Mouse (Mus musculus) urinary bladder, adult 18-20 months (tissue): ENCODE data around the gene Macrod1.
"Not testable (repeated sequence)": the region's sequence is repeated elsewhere in the genome, so short reads cannot be mapped to it uniquely, and the experiment has no call there.

ENCODE experiments used
- DNase-seq, 2 experiments: peaks; one replicate each; pipeline ENCODE4 v3.0.0; 2022; ENCODE audit warnings: low spot score in 2 of 2, mixed read lengths in 2 of 2

Gene Macrod1

DNA sequence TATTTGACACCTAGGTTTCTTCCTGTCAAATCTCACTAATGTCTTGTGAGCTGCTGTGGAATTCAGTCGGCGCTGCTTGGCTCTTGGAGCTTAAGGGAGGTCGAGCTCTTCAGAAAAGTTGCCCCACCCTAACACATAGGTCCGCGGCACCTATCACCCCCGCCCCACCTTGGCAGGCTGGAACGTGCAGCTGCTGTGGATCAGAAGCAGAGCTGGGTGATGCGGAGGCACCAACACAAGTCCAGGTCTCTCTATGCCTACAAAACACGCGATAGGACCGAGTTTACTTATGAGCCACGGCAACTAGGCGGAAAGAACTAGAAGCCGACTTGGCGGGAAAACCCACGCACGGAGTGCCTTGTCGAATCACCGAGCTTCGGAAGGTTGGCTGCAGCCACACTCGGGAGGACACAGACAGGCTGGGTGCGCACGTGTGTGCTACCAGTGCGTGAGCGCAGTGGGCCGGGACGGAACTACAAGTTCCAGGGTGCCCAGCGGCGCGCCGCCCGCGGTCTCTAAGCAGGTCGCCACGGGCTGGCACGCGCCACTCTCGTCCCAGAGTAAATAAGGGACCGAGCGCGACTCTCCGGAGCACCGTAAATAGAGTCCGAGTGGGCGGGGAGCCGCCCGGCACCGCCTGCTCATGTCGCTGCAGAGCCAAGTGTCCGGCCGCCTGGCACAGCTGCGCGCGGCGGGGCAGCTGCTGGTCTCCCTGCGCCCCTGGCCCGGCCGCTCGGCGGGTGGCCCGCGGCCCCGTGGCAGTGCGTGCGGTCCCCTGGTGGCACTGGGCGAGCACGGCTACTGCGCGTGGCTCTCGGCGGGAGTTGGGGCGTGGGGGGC lies at the start of gene Macrod1:
Gene Macrod1, plus strand, starts transcription at position 563 of the 840 bp plus-strand sequence.
- peak; percentile 71 to 80 for DNase-seq

DNA sequence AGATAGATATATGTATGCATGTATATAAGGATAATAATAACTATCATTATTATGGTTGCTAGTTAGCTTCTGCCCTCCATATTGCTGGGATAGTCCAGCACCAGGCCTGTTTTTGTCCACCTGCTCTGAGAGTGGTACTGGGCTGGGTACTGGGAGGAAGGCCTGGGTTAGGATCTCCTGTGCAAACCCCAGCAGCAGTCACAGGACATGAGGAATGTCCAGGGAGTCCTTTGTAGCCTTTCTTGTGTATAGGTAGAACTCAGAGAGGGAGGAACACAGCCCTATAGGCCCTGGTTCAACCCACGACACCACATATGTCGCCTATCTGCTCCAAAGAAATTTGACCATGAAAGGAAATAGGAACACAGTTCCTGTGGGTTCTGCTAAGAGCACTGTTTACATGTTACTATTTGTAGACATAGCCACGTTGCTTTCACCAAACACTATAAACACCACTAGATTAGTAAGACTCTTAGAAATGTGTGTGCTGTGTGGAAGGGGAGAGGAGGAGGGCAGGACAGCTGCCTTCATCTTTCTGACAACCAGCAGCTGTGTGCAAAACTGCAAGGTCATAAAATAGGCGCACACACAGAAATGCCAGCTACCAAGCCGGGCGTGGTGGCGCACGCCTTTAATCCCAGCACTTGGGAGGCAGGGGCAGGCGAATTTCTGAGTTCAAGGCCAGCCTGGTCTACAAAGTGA lies 49.6 kb upstream of the Macrod1 start:
- DNase-seq = no peak

DNA sequence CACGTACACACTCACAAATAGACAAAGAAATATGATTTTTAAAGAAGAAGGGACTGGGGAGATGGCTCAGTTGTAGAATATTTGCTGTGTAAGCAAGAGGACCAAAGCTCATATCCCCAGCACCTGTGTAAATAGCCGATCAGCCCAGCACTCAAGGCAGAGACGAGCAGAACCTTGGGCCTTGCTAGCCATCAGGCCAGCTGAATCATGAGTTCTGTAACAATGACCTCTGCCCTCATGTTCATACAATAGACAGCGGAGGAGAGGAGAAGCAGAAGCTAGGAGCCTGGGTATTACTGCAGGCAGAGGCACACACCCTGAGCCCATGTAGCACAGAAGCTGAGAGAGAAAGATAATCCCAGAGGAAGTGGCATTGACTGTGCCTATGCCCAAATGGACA lies 44.2 kb upstream of the Macrod1 start:
- no peak for DNase-seq

DNA sequence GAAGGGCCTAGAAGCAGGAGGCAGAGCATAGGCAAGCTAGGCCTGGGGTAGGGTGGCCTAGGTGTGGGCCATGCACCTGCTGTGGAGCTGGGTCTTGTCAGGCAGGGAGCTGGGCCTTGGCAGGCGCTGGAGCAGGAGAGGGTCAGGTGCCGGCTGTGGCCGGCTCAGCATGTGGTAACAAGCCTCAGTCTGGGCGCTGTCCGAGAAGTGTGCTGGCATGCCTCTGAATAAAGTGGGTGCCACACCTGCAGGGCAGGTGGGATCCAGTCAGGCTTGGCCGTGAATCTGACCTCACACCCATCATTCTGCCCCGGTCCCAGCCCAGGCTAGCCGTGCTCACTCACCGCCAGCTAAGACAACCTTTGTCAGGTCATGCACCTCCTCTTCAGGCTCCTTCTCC lies 42.6 kb upstream of the Macrod1 start:
- DNase-seq = peak; percentile 44 to 78

DNA sequence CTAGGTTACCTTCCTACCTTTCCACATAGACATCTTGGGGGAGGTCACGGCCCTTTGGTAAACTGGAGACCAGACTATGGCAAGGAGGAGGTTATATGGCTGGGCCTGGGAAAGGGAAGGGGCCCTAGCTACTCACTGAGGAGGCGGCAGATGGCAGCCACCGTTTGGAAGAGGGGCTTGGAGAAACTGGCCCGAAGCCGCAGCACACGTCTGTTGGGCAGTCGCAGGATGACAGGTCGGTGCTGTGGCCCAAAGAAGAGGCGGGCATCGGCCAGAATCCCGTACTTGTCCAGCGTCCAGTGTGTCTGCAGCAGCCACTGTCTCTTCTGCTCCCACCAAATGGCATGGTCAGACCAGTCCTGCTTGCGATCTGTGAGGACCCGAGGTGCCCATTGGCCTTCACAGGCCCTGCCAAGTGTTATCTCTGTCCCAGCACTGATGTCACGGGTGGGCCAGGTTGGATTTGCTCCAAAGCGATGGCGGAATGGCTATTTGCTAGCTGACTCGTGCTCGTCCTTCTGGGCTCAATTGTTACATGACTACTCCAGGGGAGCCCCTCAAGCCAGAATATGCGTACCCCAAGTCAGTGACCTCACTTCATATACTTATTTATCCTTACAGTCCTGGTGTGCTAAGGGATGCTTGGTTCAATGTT lies 42.0 kb upstream of the Macrod1 start:
- no peak for DNase-seq

DNA sequence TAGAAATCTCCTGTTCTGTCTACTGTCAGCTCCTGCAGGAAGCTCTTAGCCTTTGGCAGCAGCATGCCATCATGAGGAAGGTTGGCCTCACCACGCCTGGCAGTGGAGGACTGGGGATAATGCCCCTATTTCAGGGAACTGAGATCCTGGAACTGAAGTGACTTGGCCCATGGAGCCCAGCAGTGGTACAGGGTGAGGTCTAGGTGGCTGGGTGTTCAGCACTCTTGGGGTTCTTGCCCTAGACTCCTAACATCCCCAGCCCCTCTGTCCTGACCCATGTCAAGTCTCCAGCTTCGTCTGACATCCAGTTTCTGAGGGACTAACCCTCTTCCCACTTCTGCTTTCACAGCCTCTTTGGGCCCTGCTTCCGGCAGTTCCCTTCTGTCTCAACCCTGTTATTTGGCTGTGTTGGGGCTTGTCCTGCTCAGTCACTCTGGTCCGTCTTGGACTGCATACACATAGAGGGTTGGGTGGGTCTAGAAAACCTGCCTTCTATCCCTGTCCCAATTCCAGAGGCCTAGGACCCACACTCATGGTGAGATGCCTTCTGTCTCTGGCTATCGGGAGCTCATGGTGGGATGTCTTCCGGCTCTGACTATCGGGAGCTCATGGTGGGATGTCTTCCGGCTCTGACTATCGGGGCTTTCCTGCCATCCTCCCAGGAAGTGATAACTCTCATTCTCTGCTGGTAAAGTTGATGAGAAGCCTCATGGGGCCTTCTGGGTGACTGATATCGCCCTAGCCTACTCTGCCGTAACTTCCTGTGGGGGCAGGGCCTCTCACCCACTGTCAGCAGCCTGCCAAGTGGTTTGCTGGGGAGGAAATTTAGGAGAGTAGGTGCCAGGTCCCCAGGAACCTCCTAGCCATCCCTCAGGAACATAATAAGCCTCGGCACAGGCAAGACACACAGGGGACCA lies 38.8 kb upstream of the Macrod1 start:
- no peak for DNase-seq

DNA sequence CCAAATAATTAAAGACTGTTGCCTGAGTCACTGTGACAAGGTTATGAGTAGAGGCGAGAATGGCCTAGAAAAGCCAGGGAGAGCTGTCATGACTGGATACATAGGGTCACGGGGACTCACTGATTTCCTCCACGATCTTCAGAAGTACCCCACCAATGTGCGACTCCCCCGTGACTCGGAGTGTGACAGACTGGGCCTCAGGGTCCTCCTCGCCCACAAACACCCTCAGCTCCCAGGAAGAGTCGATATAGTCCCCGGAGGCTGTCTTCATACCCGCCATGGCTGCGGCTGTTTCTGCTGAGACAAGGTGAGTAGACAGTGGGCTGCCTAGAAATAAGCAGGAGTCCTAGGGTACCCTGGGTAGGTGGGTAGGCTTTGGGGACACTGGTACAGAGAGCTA lies 38.1 kb upstream of the Macrod1 start:
- no peak for DNase-seq

DNA sequence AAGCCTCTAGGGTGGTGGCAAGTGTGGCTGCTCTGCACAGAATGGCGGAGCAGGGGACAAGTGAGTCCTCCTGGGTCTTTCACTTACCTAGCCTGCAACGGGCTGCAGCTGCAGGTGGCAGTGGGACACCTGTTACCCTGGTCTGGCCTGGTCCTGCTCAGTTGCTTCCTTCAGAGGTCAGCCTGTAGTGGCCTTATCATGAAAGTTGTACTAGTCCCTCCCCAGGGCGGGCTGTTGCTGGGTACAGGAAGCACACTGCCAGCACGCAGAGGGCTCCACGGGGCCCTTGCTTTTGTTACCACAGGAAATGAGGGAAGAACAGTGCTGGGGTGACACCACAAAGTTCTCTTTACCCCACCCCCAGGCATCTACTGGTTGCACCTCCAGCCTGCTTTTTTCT lies 37.4 kb upstream of the Macrod1 start, which contains the start of gene Fermt3:
Gene Fermt3, minus strand, starts transcription at position 279 of the 400 bp plus-strand sequence.
- no peak for DNase-seq

DNA sequence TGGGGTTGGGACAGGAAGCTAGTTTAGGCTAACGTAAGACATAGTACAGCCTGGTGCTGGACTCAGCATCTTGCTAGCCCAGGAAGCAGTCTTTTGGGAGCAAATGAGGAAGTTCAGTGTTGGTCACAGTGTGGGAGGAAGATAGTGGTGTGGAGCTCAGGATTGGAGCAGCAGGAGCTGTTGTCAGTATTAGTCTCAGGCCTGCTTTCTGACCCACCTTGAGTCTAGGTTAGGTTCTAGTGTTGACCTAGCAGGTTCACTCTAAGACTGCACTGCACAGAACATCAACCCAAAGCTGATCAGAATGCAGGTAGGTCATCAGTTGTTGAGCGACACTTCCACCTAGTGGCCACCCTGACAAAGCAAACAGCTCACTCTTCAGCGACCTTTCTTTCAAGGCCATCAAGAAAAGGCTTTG lies 36.4 kb upstream of the Macrod1 start:
- DNase-seq = peak in 1 of 2 experiments; percentile 52

DNA sequence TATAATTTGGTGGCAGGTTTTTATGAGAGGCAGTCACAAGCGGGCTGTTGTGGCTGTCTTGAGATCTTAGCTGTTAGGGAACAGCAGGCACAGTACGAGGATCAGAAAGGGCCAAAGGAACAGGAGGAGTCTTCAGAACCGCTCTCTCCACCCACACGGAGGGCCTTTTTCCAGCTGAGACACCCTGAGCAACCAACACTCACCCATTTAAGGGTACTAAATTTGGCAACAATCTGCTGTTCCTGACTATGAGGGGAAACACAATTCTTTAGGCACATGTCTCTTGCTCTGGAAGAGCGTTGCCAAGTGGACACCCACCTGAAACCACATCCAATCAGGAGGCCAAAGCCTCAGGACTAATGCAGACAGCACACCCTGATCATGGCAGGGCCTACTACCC lies 27.1 kb upstream of the Macrod1 start:
- DNase-seq = no peak

DNA sequence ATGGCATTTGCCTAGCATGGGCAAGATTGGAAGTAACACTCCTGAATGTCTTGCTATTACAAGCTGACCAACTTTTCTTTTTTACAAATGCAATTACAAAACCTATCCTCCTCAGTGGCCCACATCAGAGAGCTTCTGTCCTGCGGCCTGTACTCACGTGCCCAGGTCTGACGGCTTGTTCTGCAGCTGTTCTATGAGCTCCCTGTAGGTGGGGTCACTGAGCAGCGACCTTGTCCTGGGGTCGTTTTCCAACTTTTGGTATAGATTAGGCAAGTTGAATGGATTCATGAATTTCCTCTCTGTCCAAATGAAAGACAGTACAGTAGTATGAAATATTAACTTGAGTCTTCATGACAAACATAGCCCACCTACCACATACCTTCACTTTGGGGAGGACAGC lies 22.6 kb upstream of the Macrod1 start:
- DNase-seq = no peak

DNA sequence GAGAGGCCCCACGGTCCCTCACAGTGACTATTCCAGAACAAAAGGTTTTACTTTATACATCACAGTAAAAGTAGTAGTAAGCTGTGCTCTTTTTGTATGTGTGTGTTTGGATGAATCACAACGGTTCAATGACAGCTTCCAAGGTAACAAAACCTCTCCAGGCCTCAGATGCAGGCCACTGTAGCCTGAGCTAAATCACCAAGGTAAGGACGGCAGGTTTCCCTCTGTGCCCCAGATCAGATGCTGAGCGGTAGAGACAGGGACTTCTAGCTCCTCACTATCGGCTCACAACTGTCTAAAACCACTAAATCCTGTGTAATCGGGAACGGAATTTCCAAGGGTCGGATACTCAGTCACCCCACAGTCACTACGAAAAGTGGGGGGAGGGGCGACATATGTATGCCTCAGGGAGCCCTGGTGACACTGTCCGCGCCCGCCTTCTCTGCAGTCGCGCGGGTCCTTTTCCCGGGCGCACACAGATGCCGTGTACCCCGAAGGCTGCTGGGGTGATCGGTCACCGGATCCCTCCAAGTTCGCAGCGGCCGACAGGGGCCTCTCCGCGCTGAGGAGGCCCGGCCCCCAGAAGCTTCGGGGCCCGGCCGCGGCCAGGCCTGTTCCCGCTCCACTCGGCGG lies 17.4 kb upstream of the Macrod1 start:
- DNase-seq = no peak

DNA sequence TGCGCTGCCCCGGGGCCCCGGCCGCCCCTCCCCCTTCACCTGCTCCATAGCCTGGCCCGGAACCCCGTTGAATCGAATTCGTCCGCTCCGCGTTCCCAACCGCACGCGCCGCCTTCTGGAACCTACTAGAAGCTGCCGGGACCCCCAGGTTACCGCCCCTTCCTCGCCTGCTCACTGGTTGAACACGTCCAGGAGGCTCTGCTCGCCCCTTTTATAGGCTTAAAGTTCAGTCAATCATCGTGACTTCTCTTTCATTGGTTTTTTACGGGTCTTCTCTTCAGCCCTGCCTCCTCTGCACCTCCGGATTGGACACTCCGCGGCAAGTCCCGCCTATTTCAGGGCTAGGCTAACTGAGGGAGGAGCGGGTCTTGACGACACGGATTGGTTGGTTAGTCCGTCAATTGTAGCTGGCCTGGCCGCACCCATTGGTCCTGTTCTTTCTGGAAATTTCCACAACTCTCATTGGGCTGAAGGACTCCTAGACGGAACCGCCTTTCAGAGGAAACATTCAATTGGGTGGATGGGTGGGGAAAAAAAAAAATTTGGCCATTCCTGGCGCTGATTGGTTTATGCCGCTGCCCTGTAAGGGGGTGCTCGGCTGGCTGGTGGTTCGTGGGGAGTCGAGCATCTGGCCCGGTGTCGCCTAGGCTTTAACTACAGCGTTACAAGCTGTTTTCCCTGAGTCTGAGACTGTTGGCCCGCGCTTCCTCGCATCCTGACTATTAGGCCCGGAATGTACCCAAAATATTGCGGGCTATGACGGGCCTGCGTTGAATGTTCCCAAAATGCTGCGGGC lies 16.6 kb upstream of the Macrod1 start, which contains the start of gene Stip1:
Gene Stip1, minus strand, starts transcription at position 127 of the 796 bp plus-strand sequence.
- DNase-seq = peak; percentile 91 to 99

DNA sequence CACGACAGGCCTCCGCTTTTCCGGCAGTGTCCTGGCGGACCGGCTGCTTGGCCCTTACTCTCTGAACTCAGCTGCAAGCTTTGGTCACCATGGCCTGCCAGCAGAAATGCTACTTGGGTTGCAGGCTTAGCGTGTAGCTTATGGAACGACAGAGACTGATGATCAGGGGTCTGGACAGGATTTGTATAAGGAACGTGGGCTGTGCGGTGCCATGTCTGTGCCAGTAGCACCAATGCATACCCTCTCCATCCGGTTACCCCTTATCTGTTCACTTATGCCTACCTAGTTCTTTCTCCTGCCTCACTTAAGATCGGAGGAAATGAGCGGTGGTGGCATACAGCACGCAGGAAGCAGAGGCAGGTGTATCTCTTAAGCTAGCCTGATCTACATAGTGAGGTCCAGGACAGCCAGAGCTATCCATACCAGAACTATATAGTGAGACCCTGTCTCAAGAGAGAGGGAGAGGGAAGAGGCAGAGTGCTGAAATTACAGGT lies 15.9 kb upstream of the Macrod1 start:
- no peak for DNase-seq

DNA sequence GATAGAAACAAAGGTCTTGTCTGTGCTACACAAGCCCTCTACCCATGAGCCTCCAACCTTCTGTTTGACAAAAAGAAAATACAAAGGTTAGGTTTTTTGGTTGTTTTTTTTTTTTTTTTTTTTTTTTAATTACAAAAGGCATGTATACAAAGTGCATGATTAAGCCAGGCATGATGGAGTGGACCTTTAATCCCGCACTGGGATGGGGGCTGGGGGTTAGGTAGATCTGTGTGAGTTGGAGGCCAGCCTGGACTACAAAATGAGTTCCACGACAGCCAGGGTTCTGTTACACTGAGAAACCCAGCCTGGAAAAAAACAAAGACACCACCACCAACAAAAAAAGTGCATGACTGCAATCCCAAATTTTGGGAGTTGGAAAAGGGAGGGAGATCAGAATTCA lies 15.4 kb upstream of the Macrod1 start:
- no peak for DNase-seq

DNA sequence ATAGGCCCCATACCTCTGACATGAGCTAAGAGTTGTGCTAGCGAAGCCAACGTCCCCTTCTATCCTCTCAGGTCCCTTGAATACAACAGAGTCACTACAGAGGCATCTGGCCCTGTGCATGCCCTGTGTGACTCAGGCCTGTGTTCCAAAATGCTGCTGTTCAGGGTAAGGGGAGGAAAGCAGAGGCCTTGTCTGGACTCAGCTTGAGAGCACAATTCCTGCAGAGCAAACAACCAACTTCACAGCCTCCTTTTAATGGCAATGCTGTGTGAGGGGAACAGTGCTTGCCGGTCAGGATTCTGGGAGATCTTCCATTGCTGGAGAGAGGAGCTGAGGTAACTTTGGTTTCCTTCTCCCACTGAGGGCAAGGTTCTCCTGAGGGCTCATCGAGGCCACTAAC lies 12.3 kb upstream of the Macrod1 start:
- DNase-seq = no peak

DNA sequence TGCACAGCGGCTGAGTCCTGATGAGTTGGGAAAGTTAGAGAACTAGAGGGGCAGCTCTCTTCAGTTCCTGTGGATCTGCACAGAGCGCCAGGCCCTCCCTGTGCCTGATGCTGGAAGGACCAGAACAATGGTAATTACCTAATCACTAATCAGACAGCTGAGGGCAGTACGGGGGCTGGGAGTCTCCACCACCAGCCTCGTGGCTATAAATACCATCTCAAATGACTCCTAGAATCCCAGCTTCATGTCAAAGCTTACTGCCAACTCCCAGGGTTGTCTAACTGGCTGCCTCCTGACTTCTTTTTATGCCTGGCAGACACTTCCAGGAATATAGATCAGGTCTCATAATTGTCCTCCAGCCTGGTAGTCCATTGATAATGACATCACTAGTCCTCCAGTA lies 11.9 kb upstream of the Macrod1 start:
- DNase-seq = no peak

DNA sequence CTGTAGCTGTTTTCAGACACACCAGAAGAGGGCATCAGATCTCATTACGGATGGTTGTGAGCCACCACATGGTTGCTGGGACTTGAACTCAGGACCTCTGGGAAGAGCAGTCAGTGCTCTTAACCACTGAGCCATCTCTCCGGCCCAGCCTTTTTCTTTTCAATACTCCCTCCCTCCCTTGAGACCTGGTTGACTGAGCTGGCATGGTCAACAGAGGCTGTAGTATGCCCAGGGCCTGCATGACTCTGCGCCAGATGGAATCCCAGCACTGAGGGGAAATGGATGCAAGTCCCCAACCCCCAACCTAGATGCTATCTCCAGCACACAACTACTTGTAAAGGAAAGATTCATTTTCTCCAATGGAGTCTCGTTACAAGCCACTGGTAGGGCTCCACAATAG lies 3.2 kb upstream of the Macrod1 start:
- not testable (repeated sequence) for DNase-seq

DNA sequence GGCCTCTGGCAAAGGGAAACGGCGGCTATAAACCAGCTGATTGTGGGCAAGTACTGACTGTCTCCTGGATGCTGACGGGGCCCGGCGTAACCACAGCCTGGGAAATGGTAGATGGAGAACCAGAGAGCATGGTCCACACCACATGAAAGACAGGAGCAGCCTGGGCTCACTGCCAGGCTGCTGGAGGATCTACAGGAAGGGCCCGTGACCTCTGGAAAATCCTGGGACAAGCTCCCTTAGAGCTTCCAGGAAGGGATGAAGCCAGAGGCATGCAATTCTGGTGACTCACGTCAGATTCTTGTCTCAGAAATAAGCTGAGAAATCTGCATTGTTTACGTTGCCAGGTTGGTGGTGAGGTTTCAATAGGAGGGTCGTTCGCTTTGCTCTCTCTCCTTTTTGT lies 1.8 kb upstream of the Macrod1 start:
- DNase-seq = no peak

DNA sequence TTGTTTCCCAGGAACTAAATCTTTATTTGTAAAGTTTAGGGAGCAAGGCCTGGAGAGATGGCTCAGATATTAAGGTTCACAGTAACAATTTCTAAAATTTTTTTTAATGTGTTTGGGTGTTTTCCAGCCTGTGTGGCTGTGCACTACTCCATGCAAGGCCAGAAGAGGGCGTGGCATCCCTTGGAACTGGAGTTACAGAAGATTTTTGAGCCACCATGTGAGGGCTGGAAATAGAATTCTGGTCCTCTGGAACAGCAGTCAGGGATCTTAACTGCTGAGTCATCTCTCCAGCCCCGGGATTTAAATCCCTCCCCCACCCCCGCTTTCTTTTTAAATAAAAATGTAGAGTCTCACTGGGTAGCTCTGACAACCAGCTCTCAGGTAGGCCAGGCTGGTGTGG lies 1.4 kb upstream of the Macrod1 start:
- DNase-seq = peak in 1 of 2 experiments; percentile 34
